ENCODE assay signal across 22 mouse cellular contexts in genomic region chr11:100594608-100595007, GRCm38 (mm10). TPM values are rescaled to one million over a fixed set of nuclear protein-coding genes. Genes with fewer than 3 reads are reported as not detected.
DNase-seq lines count a peak whose midpoint lies in the region; TF ChIP-seq lines count a peak whose summit lies in the region.
"Had no signal": no experiment of that assay in that cellular context is flagged by ENCODE, and none has a peak within 500 bp of the region (broad histone marks: within the 10 kb centered on the region; RNA-seq: fewer than 3 reads in every experiment).

No protein-coding gene starts in this region.

- no peaks in the 10 kb centered on the region for H3K27me3 ChIP-seq in testis, adult 2 months (ENCODE audit: control insufficient read depth, insufficient read depth, low read length)
- H3K27me3 ChIP-seq: forebrain, embryonic 13.5 days; heart, embryonic 13.5 days had no signal

- intact Hi-C loops in heart, postnatal 14 days (cut with DNase I): no loop called here

- DNase-seq in heart, adult 11 months: peak; percentile 77
- DNase-seq in heart, postnatal 14 days: no peak
- peak; percentile 39 for DNase-seq in layer of hippocampus, adult 9-11 months
- no peak for DNase-seq in layer of hippocampus, adult 9-10 months (ENCODE audit: low spot score)
- no peak for DNase-seq in testis, postnatal 10 days (ENCODE audit: low spot score)
- no peak for DNase-seq in cerebellum, adult 18-20 months
- DNase-seq: adrenal gland, adult 2 months; adrenal gland, postnatal 14 days; B cell, adult 2 months; cerebellum, adult 11-12 months; cerebellum, adult 9-10 months; cerebellum, postnatal 14 days; gastrocnemius, postnatal 25 days; heart, adult 2 months; heart, postnatal 4 days had no signal

- TF ChIP-seq CTCF in testis, adult 2 months (IDR thresholded peaks at IDR 0.05; ENCODE audit: control insufficient read depth, insufficient read depth, insufficient replicate concordance, low read depth, low read length): no peak

- H3K36me3 ChIP-seq in testis, adult 2 months (ENCODE audit: control insufficient read depth, insufficient read depth, low read length): peaks cover 5% of the 10 kb centered on the region

- TF ChIP-seq POLR2A in testis, adult 2 months (IDR thresholded peaks at IDR 0.05; ENCODE audit: control insufficient read depth, low read depth, low read length): peak; percentile 47; the same call in 1 of the 2 replicates

- peak overlapping the region; percentile 80 for H3K27ac ChIP-seq in testis, adult 2 months (ENCODE audit: control insufficient read depth, insufficient read depth, low read depth, low read length)
- H3K27ac ChIP-seq: forebrain, embryonic 10.5 days; forebrain, embryonic 13.5 days; heart, adult 2 months; heart, embryonic 10.5 days; hindbrain, embryonic 14.5 days; hindbrain, postnatal 0 days had no signal

- H3K4me3 ChIP-seq in testis, adult 2 months (ENCODE audit: control insufficient read depth, low read depth, low read length): peak overlapping the region; percentile 77
- H3K4me3 ChIP-seq: forebrain, embryonic 10.5 days; forebrain, embryonic 13.5 days; heart, adult 2 months; heart, embryonic 10.5 days; heart, embryonic 13.5 days had no signal

- no peaks in the 10 kb centered on the region for H3K4me1 ChIP-seq in testis, adult 2 months (ENCODE audit: control insufficient read depth, insufficient read depth, low read length)
- H3K4me1 ChIP-seq: forebrain, embryonic 10.5 days; forebrain, embryonic 13.5 days; heart, embryonic 10.5 days had no signal

RNA-seq across cellular contexts. Expression of gene Cnp, which starts 19.9 kb away (rescaled TPM):
- 1 to 10 TPM; 6.2 to 7.6 TPM for total RNA-seq in heart, postnatal 14 days (2021)
- 3.3 and 3.7 TPM in 2 replicates for polyA plus RNA-seq in testis, adult 2 months (2012; rRNA removed)

RNA-seq across cellular contexts. Expression of gene Nkiras2, which starts 24.4 kb away (rescaled TPM):
- total RNA-seq in heart, postnatal 14 days (2021): 10 to 100 TPM; 53.4 to 55.2 TPM
- 245 and 266 TPM in 2 replicates for polyA plus RNA-seq in testis, adult 2 months (2012; rRNA removed)

RNA-seq across cellular contexts. Expression of gene Dnajc7, which starts 25.4 kb away (rescaled TPM):
- total RNA-seq in heart, postnatal 14 days (2021): 100 to 1,000 TPM; 158 TPM
- polyA plus RNA-seq in testis, adult 2 months (2012; rRNA removed): 104 and 150 TPM in 2 replicates

RNA-seq across cellular contexts. Expression of gene Ttc25, which starts 49.2 kb away (rescaled TPM):
- under 1 TPM; 0.24 to 0.36 TPM for total RNA-seq in heart, postnatal 14 days (2021)
- polyA plus RNA-seq in testis, adult 2 months (2012; rRNA removed): 70.4 and 74.1 TPM in 2 replicates

Comparison
In these comparisons a context has a peak if more than half of its experiments do, and no peak if none do; other contexts are left out.
1. DNase-seq: peak in heart, adult 11 months (single experiment) and layer of hippocampus, adult 9-11 months (single experiment); none in heart, postnatal 14 days (0 of 2), layer of hippocampus, adult 9-10 months (single experiment), testis, postnatal 10 days (single experiment) and cerebellum, adult 18-20 months (0 of 2).